Mouse (Mus musculus) spleen, postnatal 14 days (tissue): ENCODE data around the gene Ing1.

Experiments
- DNase-seq, 2 experiments: peaks; one replicate each; pipeline ENCODE4 v3.0.0; 2021 to 2022; ENCODE audit warnings: low spot score in 2 of 2

Gene Ing1

DNA sequence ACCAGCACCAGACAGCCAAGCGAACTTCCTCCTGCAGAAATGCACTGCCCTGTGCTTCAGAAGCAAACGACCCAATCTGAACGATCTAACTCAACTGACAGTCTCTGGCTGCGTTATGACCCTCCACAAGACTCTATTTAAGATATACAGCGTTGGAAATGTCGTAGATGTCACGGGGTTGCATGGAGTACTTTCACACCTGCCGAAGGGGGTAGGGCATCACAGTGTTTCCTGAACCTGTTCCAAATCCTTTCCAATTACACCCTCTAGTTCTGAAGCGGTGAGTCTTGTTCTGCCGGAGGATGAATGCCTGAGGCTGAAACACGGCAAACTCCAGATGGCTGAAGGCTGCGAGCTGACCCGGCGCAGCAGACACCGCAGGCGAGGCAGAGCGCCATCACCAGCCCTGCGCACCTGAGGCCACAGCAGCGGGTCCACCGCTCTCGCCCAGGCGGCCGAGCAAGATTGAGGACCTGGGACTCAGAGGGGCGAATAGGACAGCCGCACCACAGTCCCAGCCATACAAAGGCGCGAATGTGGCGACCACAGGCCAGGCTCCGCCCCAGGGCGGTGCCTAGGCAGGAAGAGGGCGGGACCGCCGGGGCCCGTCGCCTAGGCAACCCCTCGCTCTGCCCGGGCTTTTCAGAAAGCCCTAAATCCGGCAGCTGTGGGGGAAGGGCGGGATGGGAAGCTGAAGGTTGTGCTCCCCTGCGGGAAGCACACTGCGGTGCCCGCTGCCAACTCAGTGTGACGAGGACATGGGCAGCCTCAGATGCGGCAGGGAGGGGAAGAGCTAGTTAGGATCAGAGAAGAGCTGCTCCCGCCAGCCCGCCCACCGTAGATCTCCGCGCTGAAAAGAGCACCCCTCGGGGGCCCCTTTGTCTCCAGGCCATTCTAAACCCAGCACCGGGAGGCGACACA, at the start of gene Ing1:
Ing1 (plus strand) TSS at position 773 of the 921 bp plus-strand sequence.
- peak; percentile 91 to 93 for DNase-seq

DNA sequence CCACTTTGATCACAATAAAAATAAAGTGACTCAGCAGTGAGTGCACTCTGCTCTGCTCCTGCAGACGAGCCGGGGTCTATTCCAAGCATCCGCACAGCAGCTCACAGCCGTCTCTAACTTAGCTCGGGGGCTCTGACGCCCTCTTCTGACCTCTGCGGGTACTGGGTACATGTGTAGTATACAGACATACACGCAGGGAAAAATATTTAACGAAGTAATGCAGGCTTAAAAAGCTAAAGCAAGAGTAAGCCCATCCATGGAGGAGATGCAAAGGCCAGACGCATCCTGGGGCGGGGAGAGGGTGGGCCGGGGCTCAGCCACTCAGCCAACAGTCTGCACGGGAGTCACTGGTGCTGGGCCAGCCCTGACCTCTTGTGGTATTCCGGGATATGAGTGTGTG, 49.3 kb upstream of the Ing1 start:
- no peak for DNase-seq

GRCm38 (mm10) chr8:11506802-11507201, 48.6 kb upstream of the Ing1 start:
- DNase-seq: peak; percentile 33 to 62

- DNase-seq: no peak
Measured at GRCm38 (mm10) chr8:11508880-11509279, 46.5 kb upstream of the Ing1 start.

DNA sequence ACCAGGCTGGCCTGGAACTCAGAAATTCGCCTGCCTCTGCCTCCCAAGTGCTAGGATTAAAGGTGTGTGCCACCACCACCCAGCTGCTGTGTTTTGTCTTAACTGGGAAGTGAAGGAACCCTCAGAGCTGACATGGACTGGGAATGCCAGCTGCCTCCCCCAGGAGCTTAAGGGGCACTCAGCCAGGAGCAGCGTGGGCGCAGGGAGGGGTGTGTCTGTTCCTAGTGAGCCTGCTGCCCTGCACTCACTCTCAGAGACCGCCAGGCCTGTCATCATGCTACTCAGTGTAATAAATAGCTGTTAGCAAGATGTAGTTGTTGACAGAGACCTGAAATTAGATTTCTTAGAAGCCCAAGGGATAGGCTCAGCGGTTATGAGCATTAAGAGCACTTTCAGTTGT, 44.4 kb upstream of the Ing1 start:
- no peak for DNase-seq

DNA sequence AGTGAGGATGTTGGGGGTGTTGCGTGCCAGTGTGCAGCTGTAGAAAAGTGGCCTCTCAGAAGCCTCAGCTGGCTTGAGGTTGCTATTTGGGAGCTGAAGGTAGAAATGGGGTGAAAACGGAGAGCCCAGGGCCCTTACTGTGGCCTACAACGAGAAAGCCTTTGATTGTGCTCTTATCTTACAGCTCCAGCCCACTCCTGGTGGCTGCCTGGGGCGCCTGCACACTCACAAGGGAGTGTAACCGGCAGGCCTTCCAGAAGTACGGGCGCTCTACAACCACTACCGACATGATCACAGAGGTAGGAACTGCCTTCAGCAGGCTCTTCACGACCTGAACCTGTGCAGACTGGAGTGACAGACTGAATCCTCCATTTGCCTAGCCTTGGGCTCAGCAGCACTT, 42.7 kb upstream of the Ing1 start:
- no peak for DNase-seq

GRCm38 (mm10) chr8:11513247-11513646, 42.1 kb upstream of the Ing1 start:
- DNase-seq: no peak

GRCm38 (mm10) chr8:11516292-11516691, 39.1 kb upstream of the Ing1 start:
- DNase-seq: no peak

- no peak for DNase-seq
Measured at GRCm38 (mm10) chr8:11517366-11518055, 37.9 kb upstream of the Ing1 start.

- DNase-seq: no peak
Measured at GRCm38 (mm10) chr8:11518056-11518396, 37.3 kb upstream of the Ing1 start.

- no peak for DNase-seq
Measured at GRCm38 (mm10) chr8:11518676-11519075, 36.7 kb upstream of the Ing1 start.

- no peak for DNase-seq
Measured at GRCm38 (mm10) chr8:11523331-11523730, 32.0 kb upstream of the Ing1 start.

DNA sequence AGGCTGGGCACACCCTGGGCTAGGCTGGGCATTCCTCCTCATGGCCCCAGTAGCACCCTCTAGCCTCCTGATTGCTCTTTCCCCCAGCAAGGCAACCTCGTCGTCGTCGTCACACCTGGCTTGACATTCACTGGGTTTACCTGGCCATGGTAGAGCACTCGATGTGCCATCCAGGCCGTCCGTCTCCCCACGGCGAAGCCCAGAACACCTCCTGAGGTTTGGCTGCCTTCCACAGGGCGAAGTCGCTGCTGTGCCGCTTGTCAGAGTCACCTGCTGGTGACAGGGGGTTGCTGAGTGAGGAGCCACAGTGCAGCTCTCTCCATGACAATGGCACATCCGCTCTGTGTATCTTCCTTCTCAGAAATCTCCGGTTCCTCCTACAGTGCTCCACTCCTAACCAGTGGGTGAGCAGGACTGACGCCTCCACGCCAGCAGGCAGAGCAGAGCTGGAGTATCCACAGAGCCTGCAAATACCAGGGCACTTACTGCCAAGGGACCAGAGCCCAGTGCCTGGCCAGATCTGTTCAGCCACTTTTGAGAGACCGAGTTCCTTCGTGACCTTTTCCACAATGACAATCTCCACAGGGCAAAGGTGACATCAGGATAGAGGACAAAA, 25.1 kb upstream of the Ing1 start:
- DNase-seq: no peak

GRCm38 (mm10) chr8:11530849-11531248, 24.5 kb upstream of the Ing1 start:
- DNase-seq: no peak

DNA sequence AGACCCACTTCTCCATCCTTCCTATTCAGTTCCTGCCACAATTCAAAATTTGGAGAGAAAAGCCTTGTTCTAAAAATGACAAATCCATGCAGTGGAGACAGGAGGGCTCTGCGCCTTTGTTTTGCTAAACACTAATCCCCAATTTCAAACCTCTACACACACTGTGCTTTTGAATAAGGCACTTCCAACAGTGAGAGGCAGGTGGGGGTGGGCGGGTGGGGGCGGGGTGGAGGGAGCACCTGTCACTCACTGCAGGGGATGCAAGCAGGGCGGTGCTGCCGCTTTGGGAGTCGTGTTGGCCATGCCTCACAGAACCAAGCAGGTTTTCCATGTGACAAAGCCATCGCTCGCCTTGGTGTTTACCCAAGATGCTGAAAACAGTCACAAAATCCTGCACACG, 20.9 kb upstream of the Ing1 start:
- no peak for DNase-seq

- DNase-seq: no peak
Measured at GRCm38 (mm10) chr8:11539049-11539448, 16.3 kb upstream of the Ing1 start.

GRCm38 (mm10) chr8:11540182-11540581, 15.2 kb upstream of the Ing1 start:
- DNase-seq: no peak

DNA sequence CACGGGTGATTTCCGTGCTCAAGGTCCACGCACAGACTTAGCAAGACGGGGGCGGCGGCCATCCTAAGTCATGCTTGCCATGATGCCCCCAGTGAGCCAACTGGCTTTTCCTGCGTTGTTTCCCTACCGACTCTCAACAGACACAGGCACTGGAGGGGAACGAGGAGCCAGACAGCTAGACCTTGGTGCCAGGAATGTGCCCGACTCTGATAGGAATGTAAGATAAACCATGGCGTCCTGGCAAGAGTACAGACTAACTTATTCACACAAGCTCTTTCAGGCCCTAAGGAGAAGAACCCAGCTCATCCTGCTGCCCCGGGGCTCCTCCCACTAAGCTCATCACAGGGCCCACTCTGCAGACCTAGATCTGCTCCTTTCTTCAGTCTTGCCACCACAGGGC, 13.3 kb upstream of the Ing1 start:
- DNase-seq: no peak

- DNase-seq: no peak
Measured at GRCm38 (mm10) chr8:11542866-11543265, 12.5 kb upstream of the Ing1 start.

- peak; percentile 43 to 67 for DNase-seq
Measured at GRCm38 (mm10) chr8:11544386-11544785, 11.0 kb upstream of the Ing1 start.

- no peak for DNase-seq
Measured at GRCm38 (mm10) chr8:11547063-11547462, 8.3 kb upstream of the Ing1 start.

GRCm38 (mm10) chr8:11549706-11550105, 5.7 kb upstream of the Ing1 start:
- DNase-seq: peak; percentile 41 to 65
